Mouse (Mus musculus) small intestine, adult 2 months (tissue): ENCODE results near the gene Brox.

ENCODE experiments used
- CTCF ChIP-seq: fragments of 200-500 bp; IDR thresholded peaks from 2 replicates; pipeline ENCODE4 v1.5.1; 2012; ENCODE audit warnings: low read depth, mild to moderate bottlenecking, control low read depth, inconsistent platforms, low read length, moderate library complexity, mixed read lengths; ENCODE audit not compliant: insufficient replicate concordance, insufficient read length; ENCODE audit errors: extremely low read depth
- POLR2A ChIP-seq: fragments of 200-500 bp; IDR thresholded peaks from 2 replicates; pipeline ENCODE4 v1.6.1; 2012; ENCODE audit warnings: low read depth, mild to moderate bottlenecking, control low read depth, inconsistent platforms, low read length, moderate library complexity

GRCm38 (mm10) chr1:183324433-183324832, 27.4 kb upstream of the Brox start:
- TF ChIP-seq POLR2A: no peak
- TF ChIP-seq CTCF: no peak
